Mouse (Mus musculus) lung, adult 2 months (tissue): ENCODE data around the gene B4galt5. TPM values are rescaled to one million over a fixed set of nuclear protein-coding genes. Genes with fewer than 3 reads are reported as not detected.

Experiments used
- DNase-seq: peaks from one replicate; pipeline ENCODE4 v3.0.0; 2022
- H3K4me1 ChIP-seq: fragments of 200-500 bp; 2 replicates; pipeline ENCODE4 v1.6.1; 2011; ENCODE audit warnings: low read length; ENCODE audit not compliant: control insufficient read depth, insufficient read depth
- H3K4me3 ChIP-seq: fragments of 200-500 bp; replicated peaks from 2 replicates; pipeline ENCODE3; 2011; ENCODE audit warnings: low read depth, mild to moderate bottlenecking, control low read depth, low read length; ENCODE audit errors: extremely low read depth
- CTCF ChIP-seq: fragments of 200-500 bp; IDR thresholded peaks from 2 replicates; pipeline ENCODE4 v1.5.1; 2011; ENCODE audit warnings: mild to moderate bottlenecking, low read length, control low read depth; ENCODE audit not compliant: insufficient read depth
- POLR2A ChIP-seq: fragments of 200-500 bp; IDR thresholded peaks from 2 replicates; pipeline ENCODE4 v1.6.1; 2011; ENCODE audit warnings: low read depth, mild to moderate bottlenecking, control low read depth, low read length, borderline replicate concordance; ENCODE audit errors: extremely low read depth
- WGBS: fragments of 180-500 bp; shearing (Covaris S2); methylation state at CpG from one replicate; pipeline ENCODE4 v1.1.7; 2018; 5-methylcytosine and 5-hydroxymethylcytosine counted together
- polyA plus RNA-seq: library from polyadenylated mRNA; depleted of rRNA; stranded (reverse); fragments of >200 nt; gene quantifications from 2 replicates; pipeline ENCODE4 v1.2.3, GENCODE M21; 2012; rRNA removed

Gene B4galt5
- polyA plus RNA-seq, 1 experiment = 20.5 TPM

- DNase-seq = no peak
- peaks cover 24% of the 10 kb centered on the region for H3K4me1 ChIP-seq
- TF ChIP-seq CTCF (no peak), POLR2A (no peak)
- no peak overlapping the region for H3K4me3 ChIP-seq
- WGBS = 32% methylated on average over 3 of the region's 3 CpGs
Observed at GRCm38 (mm10) chr2:167252057-167252687, 96.8 kb downstream of the B4galt5 start.

GRCm38 (mm10) chr2:167250736-167251337, 98.1 kb downstream of the B4galt5 start:
- no peak for DNase-seq
- H3K4me1 ChIP-seq = peaks cover 22% of the 10 kb centered on the region
- WGBS = 31% methylated on average over 7 of the region's 7 CpGs
- TF ChIP-seq CTCF (no peak), POLR2A (peak; percentile 60; the same call in 1 of the 2 replicates)
- H3K4me3 ChIP-seq = peak overlapping the region; percentile 29

- WGBS = 50% methylated on average over 11 of the region's 11 CpGs
- TF ChIP-seq CTCF (no peak), POLR2A (no peak)
- H3K4me3 ChIP-seq = no peak overlapping the region
- peaks cover 22% of the 10 kb centered on the region for H3K4me1 ChIP-seq
- no peak for DNase-seq
Observed at GRCm38 (mm10) chr2:167250003-167250735, 98.8 kb downstream of the B4galt5 start.

GRCm38 (mm10) chr2:167249591-167249990, 99.4 kb downstream of the B4galt5 start:
- TF ChIP-seq CTCF = no peak
- TF ChIP-seq POLR2A = 0 out of 2 replicates have a peak, but pooled peaks have one; percentile 2
- peaks cover 19% of the 10 kb centered on the region for H3K4me1 ChIP-seq
- WGBS = 77% methylated on average over 3 of the region's 3 CpGs
- no peak overlapping the region for H3K4me3 ChIP-seq
- no peak for DNase-seq

Other genes starting within 250 kb of the B4galt5 start
- 4.5 and 5.1 TPM in 2 replicates for gene Kcnb1, start 159.0 kb downstream of the B4galt5 start, polyA plus RNA-seq
- 105 and 162 TPM in 2 replicates for gene Ptgis, start 108.6 kb downstream of the B4galt5 start, polyA plus RNA-seq
- gene Slc9a8, start 72.5 kb upstream of the B4galt5 start, polyA plus RNA-seq = 32.0 and 41.7 TPM in 2 replicates
- gene Rnf114, start 143.5 kb upstream of the B4galt5 start, polyA plus RNA-seq = 87.2 and 122 TPM in 2 replicates
- 23.3 and 23.5 TPM in 2 replicates for gene Spata2, start 143.7 kb upstream of the B4galt5 start, polyA plus RNA-seq
- gene Snai1, start 189.0 kb upstream of the B4galt5 start, polyA plus RNA-seq = 70.8 and 85.0 TPM in 2 replicates